Mouse (Mus musculus) bone marrow, adult 2 months (tissue): ENCODE measurements around the gene Cldn19.

Source experiments
- CTCF ChIP-seq: fragments of 200-500 bp; IDR thresholded peaks from 2 replicates; pipeline ENCODE4 v1.5.1; 2011; ENCODE audit warnings: low read length, control low read depth; ENCODE audit not compliant: control insufficient read depth, insufficient read depth
- POLR2A ChIP-seq: fragments of 200-500 bp; IDR thresholded peaks from 2 replicates; pipeline ENCODE4 v1.6.1; 2011; ENCODE audit warnings: low read depth, mild to moderate bottlenecking, control low read depth, low read length, borderline replicate concordance; ENCODE audit not compliant: control insufficient read depth

DNA sequence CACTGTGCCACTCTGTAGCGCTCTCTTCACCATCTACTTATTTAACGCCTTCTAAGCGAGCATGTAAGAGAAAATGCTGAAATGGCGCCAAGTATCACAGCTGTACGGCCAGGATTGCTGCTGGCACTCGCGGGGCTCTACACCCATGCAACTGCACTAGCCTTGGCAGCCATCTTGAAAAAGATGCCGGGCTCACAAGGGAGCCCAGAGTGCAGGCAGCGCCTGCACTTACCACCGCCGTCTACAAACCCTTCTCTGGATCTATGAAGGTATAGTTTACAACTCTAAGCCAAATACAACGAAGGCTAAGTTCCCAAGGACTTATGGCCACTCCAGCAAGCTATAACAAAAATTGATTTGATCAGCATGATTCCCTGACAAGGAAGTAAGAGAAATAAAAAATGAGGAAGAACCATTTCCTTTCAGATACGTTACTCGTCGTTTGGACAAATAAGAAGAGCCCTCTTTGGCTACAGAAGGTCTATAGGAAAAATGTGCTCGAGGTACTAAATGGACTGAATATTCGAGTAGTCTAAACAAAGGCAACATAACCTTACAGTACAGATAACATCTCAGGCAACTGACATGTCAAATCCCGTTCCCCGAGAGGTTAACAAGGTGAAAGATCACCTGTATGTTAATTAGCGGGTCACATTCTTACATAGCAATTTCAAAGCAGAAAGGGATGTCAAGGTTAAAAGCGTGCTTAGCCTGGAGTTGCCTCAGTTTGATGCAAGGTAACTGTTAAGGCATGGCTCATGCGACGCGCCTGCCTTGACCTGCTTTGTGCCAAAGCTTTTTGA lies 37.8 kb downstream of the Cldn19 start:
- TF ChIP-seq CTCF (no peak), POLR2A (no peak)
